Mouse (Mus musculus): Measurements from ENCODE around the gene Prdm16. TPM values are rescaled to one million over a fixed set of nuclear protein-coding genes. Genes with fewer than 3 reads are reported as not detected.

Gene Prdm16
- polyA plus RNA-seq, 1 experiment from 2014 or later = 12.6 TPM

GRCm38 (mm10) chr4:154293735-154294201 lies 342.9 kb downstream of the Prdm16 start:
- no peak overlapping the region for H3K4me3 ChIP-seq (ENCODE audit: low read length)
- no peak overlapping the region for H3K4me2 ChIP-seq (ENCODE audit: low read length)
- no peaks in the 10 kb centered on the region for H3K9me3 ChIP-seq (ENCODE audit: control insufficient read depth, low read length)
- no peak overlapping the region for H3K9ac ChIP-seq (ENCODE audit: low read depth, low read length)
- no peak for ATAC-seq
- no peaks in the 10 kb centered on the region for H3K36me3 ChIP-seq (ENCODE audit: control insufficient read depth, insufficient read depth, low read length)
- no peak overlapping the region for H3K27ac ChIP-seq (ENCODE audit: low read depth, low read length)
- H3K4me1 ChIP-seq (ENCODE audit: control insufficient read depth, insufficient read depth, low read depth, low read length) = no peaks in the 10 kb centered on the region
- 59% methylated on average over 4 of the region's 4 CpGs for WGBS
- peaks cover 2% of the 10 kb centered on the region for H3K27me3 ChIP-seq (replicated peaks; ENCODE audit: control insufficient read depth, insufficient read depth, low read length)

- H3K4me3 ChIP-seq (ENCODE audit: low read length) = no peak overlapping the region
- H3K36me3 ChIP-seq (ENCODE audit: control insufficient read depth, insufficient read depth, low read length) = no peaks in the 10 kb centered on the region
- H3K9ac ChIP-seq (ENCODE audit: low read depth, low read length) = no peak overlapping the region
- no peak overlapping the region for H3K4me2 ChIP-seq (ENCODE audit: low read length)
- no peak overlapping the region for H3K27ac ChIP-seq (ENCODE audit: low read depth, low read length)
- no peaks in the 10 kb centered on the region for H3K27me3 ChIP-seq (replicated peaks; ENCODE audit: control insufficient read depth, insufficient read depth, low read length)
- ATAC-seq = no peak
- H3K9me3 ChIP-seq (ENCODE audit: control insufficient read depth, low read length) = no peaks in the 10 kb centered on the region
- WGBS = 61% methylated on average over 7 of the region's 7 CpGs
- H3K4me1 ChIP-seq (ENCODE audit: control insufficient read depth, insufficient read depth, low read depth, low read length) = no peaks in the 10 kb centered on the region
These were observed 353.0 kb downstream of the Prdm16 start for GRCm38 (mm10) chr4:154283671-154284070.

- H3K36me3 ChIP-seq (ENCODE audit: control insufficient read depth, insufficient read depth, low read length) = no peaks in the 10 kb centered on the region
- H3K4me3 ChIP-seq (ENCODE audit: low read length) = no peak overlapping the region
- 83% methylated on average over 9 of the region's 9 CpGs for WGBS
- ATAC-seq = no peak
- H3K9ac ChIP-seq (ENCODE audit: low read depth, low read length) = no peak overlapping the region
- H3K4me1 ChIP-seq (ENCODE audit: control insufficient read depth, insufficient read depth, low read depth, low read length) = no peaks in the 10 kb centered on the region
- H3K27me3 ChIP-seq (replicated peaks; ENCODE audit: control insufficient read depth, insufficient read depth, low read length) = no peaks in the 10 kb centered on the region
- no peaks in the 10 kb centered on the region for H3K9me3 ChIP-seq (ENCODE audit: control insufficient read depth, low read length)
- H3K4me2 ChIP-seq (ENCODE audit: low read length) = no peak overlapping the region
- no peak overlapping the region for H3K27ac ChIP-seq (ENCODE audit: low read depth, low read length)
These were observed 357.2 kb downstream of the Prdm16 start for GRCm38 (mm10) chr4:154279481-154279880.

- Histone ChIP-seq H3K4me1 (ENCODE audit: control insufficient read depth, insufficient read depth, low read depth, low read length) (no peaks in the 10 kb centered on the region), H3K27ac (ENCODE audit: low read depth, low read length) (no peak overlapping the region), H3K4me3 (ENCODE audit: low read length) (no peak overlapping the region), H3K9me3 (ENCODE audit: control insufficient read depth, low read length) (no peaks in the 10 kb centered on the region), H3K4me2 (ENCODE audit: low read length) (no peak overlapping the region), H3K9ac (ENCODE audit: low read depth, low read length) (no peak overlapping the region; the same call in 1 of the 2 replicates), H3K27me3 (replicated peaks; ENCODE audit: control insufficient read depth, insufficient read depth, low read length) (no peaks in the 10 kb centered on the region), H3K36me3 (ENCODE audit: control insufficient read depth, insufficient read depth, low read length) (no peaks in the 10 kb centered on the region)
- ATAC-seq = 0 out of 2 replicates have a peak, but pooled peaks have one; percentile 40
- 50% methylated on average over 3 of the region's 3 CpGs for WGBS
These were observed 363.7 kb downstream of the Prdm16 start for GRCm38 (mm10) chr4:154273000-154273399.

- WGBS = 59% methylated on average over 10 of the region's 10 CpGs
- Histone ChIP-seq H3K9ac (ENCODE audit: low read depth, low read length) (no peak overlapping the region), H3K4me1 (ENCODE audit: control insufficient read depth, insufficient read depth, low read depth, low read length) (peaks cover 3% of the 10 kb centered on the region; the same call in 1 of the 2 replicates), H3K4me2 (ENCODE audit: low read length) (no peak overlapping the region), H3K4me3 (ENCODE audit: low read length) (no peak overlapping the region), H3K36me3 (ENCODE audit: control insufficient read depth, insufficient read depth, low read length) (0 out of 2 replicates have a peak, but pooled peaks cover 2% of the 10 kb centered on the region), H3K27me3 (replicated peaks; ENCODE audit: control insufficient read depth, insufficient read depth, low read length) (no peaks in the 10 kb centered on the region), H3K27ac (ENCODE audit: low read depth, low read length) (no peak overlapping the region), H3K9me3 (ENCODE audit: control insufficient read depth, low read length) (no peaks in the 10 kb centered on the region)
- ATAC-seq = peak; percentile 55; the same call in 1 of the 2 replicates
These were observed 367.2 kb downstream of the Prdm16 start for GRCm38 (mm10) chr4:154269520-154269919.

- no peaks in the 10 kb centered on the region for H3K27me3 ChIP-seq (replicated peaks; ENCODE audit: control insufficient read depth, insufficient read depth, low read length)
- H3K4me3 ChIP-seq (ENCODE audit: low read length) = no peak overlapping the region
- no peaks in the 10 kb centered on the region for H3K9me3 ChIP-seq (ENCODE audit: control insufficient read depth, low read length)
- H3K27ac ChIP-seq (ENCODE audit: low read depth, low read length) = no peak overlapping the region
- no peak for ATAC-seq
- peaks cover 2% of the 10 kb centered on the region; the same call in 1 of the 2 replicates for H3K36me3 ChIP-seq (ENCODE audit: control insufficient read depth, insufficient read depth, low read length)
- no peak overlapping the region for H3K4me2 ChIP-seq (ENCODE audit: low read length)
- no peak overlapping the region for H3K9ac ChIP-seq (ENCODE audit: low read depth, low read length)
- peaks cover 3% of the 10 kb centered on the region; the same call in 1 of the 2 replicates for H3K4me1 ChIP-seq (ENCODE audit: control insufficient read depth, insufficient read depth, low read depth, low read length)
- WGBS = 74% methylated on average over 6 of the region's 6 CpGs
These were observed 369.2 kb downstream of the Prdm16 start for GRCm38 (mm10) chr4:154267511-154267910.

Other genes with a start within 250 kb of the Prdm16 start
- not detected in 2 replicates for gene Actrt2, start 31.0 kb upstream of the Prdm16 start, polyA plus RNA-seq (2015; fragmentation: Nextera tagmentation; extraction: Ambion mirVana)
- gene Ttc34, start 200.6 kb upstream of the Prdm16 start, polyA plus RNA-seq (2015; fragmentation: Nextera tagmentation; extraction: Ambion mirVana) = 2.0 and 2.3 TPM in 2 replicates
- 0.70 and 0.93 TPM in 2 replicates for gene Mmel1, start 232.7 kb upstream of the Prdm16 start, polyA plus RNA-seq (2015; fragmentation: Nextera tagmentation; extraction: Ambion mirVana)

Measured in hindbrain, embryonic 16.5 days (tissue).